Mouse (Mus musculus) stomach, postnatal 0 days (tissue): ENCODE results near the gene Clstn1. TPM values are rescaled to one million over a fixed set of nuclear protein-coding genes. Genes with fewer than 3 reads are reported as not detected.
A peak's percentile ranks its signal among the peaks of the same experiment; 100 is the strongest.

Source experiments
- ATAC-seq: fragments of 200-750 bp; cut with Nextera tagmentation; 2 replicates; pipeline ENCODE4 v1.8.0; 2017; ENCODE audit not compliant: low FRiP score, low TSS enrichment
- DNase-seq: peaks from one replicate; pipeline ENCODE4 v3.0.0-alpha.2; 2016; ENCODE audit warnings: low spot score
- H3K27ac ChIP-seq: fragments of 300-500 bp; sonication (generic); replicated peaks from 2 replicates; pipeline ENCODE4 v1.5.1; 2014; ENCODE audit warnings: mild to moderate bottlenecking, control low read depth
- H3K27me3 ChIP-seq: fragments of 300-500 bp; sonication (generic); 2 replicates; pipeline ENCODE4 v1.6.1; 2014; ENCODE audit warnings: low read length; ENCODE audit not compliant: control insufficient read depth, insufficient read depth
- H3K36me3 ChIP-seq: fragments of 300-500 bp; sonication (generic); 2 replicates; pipeline ENCODE4 v1.6.1; 2014; ENCODE audit warnings: low read length, mixed read lengths; ENCODE audit not compliant: control insufficient read depth, insufficient read depth
- H3K4me1 ChIP-seq: fragments of 300-500 bp; sonication (generic); replicated peaks from 2 replicates; pipeline ENCODE4 v1.6.1; 2014; ENCODE audit warnings: antibody characterized with exemption; ENCODE audit not compliant: control insufficient read depth, insufficient read depth
- H3K4me2 ChIP-seq: fragments of 300-500 bp; sonication (generic); replicated peaks from 2 replicates; pipeline ENCODE4 v1.6.1; 2014; ENCODE audit warnings: low read depth, mild to moderate bottlenecking, control low read depth, moderate library complexity
- H3K4me3 ChIP-seq: fragments of 300-500 bp; sonication (generic); 2 replicates; pipeline ENCODE4 v1.5.1; 2014; ENCODE audit warnings: low read depth, low read length, control low read depth
- H3K9ac ChIP-seq: fragments of 300-500 bp; sonication (generic); 2 replicates; pipeline ENCODE4 v1.6.1; 2014; ENCODE audit warnings: mild to moderate bottlenecking, low read length, control low read depth, mixed read lengths
- H3K9me3 ChIP-seq: fragments of 300-500 bp; sonication (generic); 2 replicates; pipeline ENCODE4 v1.6.1; 2016; ENCODE audit warnings: low read length; ENCODE audit not compliant: control insufficient read depth
- CTCF ChIP-seq: IDR thresholded peaks from 2 replicates; pipeline ENCODE4 v1.5.1; 2016; ENCODE audit warnings: antibody characterized with exemption, low read depth, mild to moderate bottlenecking, moderate library complexity
- EP300 ChIP-seq: optimal IDR thresholded peaks from 2 replicates; pipeline ENCODE3; 2016; ENCODE audit warnings: antibody characterized with exemption
- WGBS: fragments of 180-500 bp; shearing (Covaris S2); extraction: QIAGEN DNeasy Blood & Tissue Kit; methylation state at CpG from one replicate; pipeline ENCODE4 v1.1.7; 2014; 5-methylcytosine and 5-hydroxymethylcytosine counted together
- polyA plus RNA-seq: library from polyadenylated mRNA; unstranded; fragments of >200 nt; fragmentation: Nextera tagmentation; extraction: Ambion mirVana; gene quantifications from 2 replicates; pipeline ENCODE4 v1.2.1, GENCODE M21; 2015

Gene Clstn1
- polyA plus RNA-seq, 1 experiment from 2014 or later, result 28.6 TPM

DNA sequence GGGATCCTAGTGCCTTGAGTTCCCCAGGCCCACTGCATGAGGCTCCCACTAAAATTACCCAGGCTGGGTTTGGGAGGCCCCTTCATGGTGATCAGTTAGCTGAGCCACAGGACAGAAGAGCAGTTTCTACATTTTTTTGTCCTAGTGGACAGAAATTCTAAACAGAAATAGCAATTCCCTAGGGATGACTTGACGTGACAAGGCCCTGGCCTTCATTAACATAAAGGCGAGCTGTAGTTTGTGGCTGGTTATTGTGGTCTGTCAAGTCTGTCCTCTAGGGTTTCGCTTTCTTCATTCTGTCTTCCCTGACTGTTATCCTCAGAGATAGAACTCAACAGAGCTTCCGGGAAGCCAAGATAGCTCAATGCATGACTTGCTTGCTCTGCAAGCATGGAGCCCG is 55.7 kb downstream of the Clstn1 start:
- ATAC-seq (no peak), DNase-seq (no peak)
- Histone ChIP-seq H3K27ac (no peak overlapping the region), H3K9ac (no peak overlapping the region), H3K4me3 (no peak overlapping the region), H3K4me2 (no peak overlapping the region), H3K4me1 (no peaks in the 10 kb centered on the region), H3K36me3 (peaks cover 20% of the 10 kb centered on the region), H3K27me3 (no peaks in the 10 kb centered on the region), H3K9me3 (no peaks in the 10 kb centered on the region)
- TF ChIP-seq CTCF (no peak), EP300 (no peak)
- WGBS, result 88% methylated on average over 5 of the region's 5 CpGs

DNA sequence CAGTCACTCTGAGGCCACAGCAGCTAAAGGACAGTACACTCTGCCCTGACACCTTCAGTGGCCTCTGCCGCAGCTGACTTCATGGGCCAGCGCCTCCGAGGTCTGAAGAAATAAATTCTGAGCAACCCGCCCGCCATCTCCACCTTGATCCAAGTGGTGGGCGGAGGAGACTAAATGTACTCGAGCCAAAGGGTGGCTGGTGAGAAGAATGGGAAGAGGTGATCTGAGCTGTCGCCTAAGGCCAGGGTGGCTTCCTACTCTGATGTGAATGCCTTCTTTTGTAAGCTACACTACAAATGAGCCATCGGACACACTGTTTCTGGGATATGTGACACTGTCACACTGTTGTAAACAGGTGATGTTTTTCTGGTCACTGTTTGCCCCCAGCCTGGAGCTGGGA is 59.5 kb downstream of the Clstn1 start:
- DNase-seq (no peak), ATAC-seq (no peak)
- no peak overlapping the region for H3K27ac ChIP-seq
- TF ChIP-seq CTCF (no peak), EP300 (no peak)
- no peak overlapping the region for H3K4me3 ChIP-seq
- no peaks in the 10 kb centered on the region for H3K4me1 ChIP-seq
- H3K4me2 ChIP-seq, result no peak overlapping the region
- H3K9ac ChIP-seq, result no peak overlapping the region
- H3K27me3 ChIP-seq, result no peaks in the 10 kb centered on the region
- H3K36me3 ChIP-seq, result peaks cover 12% of the 10 kb centered on the region
- no peaks in the 10 kb centered on the region for H3K9me3 ChIP-seq
- WGBS, result 89% methylated on average over 9 of the region's 9 CpGs

DNA sequence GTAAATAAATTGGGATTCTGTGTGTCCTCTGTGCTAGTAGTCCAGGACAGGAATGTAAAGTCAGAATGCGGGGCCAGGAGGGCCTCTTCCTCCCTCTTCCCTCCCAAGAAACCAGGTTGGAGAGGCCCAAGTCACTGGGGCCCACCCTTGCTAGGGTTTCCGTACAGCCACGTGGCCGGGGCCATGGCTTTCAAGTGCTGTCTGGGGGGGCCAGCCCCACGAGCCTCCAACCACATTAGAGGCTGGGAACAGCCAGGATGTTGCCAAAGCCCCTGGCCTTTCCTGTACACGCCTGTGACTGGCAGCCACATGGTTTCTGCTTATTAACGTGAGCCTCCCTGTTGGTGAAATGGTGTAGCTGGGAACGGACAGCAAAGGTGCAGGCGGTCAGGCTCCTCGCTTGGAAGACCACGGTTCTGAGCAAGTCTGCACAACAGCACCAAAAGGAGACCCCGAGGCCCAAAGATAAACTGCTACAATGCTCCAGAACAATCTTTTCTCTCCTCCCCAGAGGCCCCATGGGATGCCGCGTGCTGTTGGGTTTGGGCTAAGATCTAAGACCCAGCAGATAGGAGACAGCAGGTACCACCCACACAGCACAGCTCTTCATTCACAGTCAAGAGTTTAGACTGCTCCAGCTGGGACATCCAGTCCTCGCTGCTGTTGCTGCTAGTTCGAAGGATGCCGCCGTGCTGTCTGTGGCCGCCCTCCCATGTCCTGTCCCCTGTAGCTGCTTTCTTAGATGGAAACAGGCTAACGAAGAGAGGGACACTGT is 62.0 kb downstream of the Clstn1 start:
- H3K4me2 ChIP-seq, result no peak overlapping the region
- H3K36me3 ChIP-seq, result peaks cover 6% of the 10 kb centered on the region
- no peak overlapping the region for H3K27ac ChIP-seq
- H3K9me3 ChIP-seq, result no peaks in the 10 kb centered on the region
- H3K4me3 ChIP-seq, result no peak overlapping the region
- no peak overlapping the region for H3K9ac ChIP-seq
- H3K4me1 ChIP-seq, result no peaks in the 10 kb centered on the region
- no peaks in the 10 kb centered on the region for H3K27me3 ChIP-seq
- WGBS, result 75% methylated on average over 20 of the region's 20 CpGs
- ATAC-seq (no peak), DNase-seq (no peak)
- TF ChIP-seq CTCF, result no peak
- no peak for TF ChIP-seq EP300

DNA sequence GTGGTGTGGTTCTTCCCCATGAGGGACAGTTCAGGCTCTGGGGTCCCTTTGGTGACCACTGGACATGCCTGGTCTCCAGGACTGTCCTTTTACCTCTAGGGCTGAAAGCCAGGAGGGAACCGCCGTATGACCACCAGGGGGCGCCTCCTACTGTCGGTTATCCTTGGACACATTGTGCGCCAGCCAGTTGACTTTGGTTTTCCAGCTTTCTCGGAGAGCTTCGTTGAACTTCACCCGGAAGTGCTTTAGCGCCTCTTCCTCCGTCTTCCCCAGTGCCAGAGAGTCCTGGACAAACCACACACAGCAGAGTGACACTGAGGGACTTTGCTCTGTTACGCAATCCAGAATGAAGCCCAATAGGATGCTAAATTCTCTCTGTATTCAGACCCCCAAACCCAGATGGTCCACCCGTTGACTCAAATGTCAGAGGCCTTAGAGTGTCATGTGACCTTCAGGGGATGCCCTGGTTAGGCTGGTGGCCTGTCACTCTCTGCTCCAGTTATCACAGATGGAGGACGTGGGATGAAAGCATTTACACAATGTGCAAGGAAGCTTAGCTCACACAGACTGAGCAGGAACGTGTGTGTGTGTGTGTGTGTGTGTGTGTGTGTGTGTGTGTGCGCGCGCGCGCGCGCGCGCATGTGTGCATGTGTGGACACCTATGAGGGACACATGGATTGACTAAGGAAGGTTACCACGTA is 64.4 kb downstream of the Clstn1 start:
- Histone ChIP-seq H3K27me3 (no peaks in the 10 kb centered on the region), H3K9me3 (no peaks in the 10 kb centered on the region), H3K4me1 (no peaks in the 10 kb centered on the region), H3K36me3 (no peaks in the 10 kb centered on the region; the same call in 1 of the 2 replicates), H3K9ac (no peak overlapping the region), H3K27ac (no peak overlapping the region), H3K4me3 (no peak overlapping the region), H3K4me2 (no peak overlapping the region)
- DNase-seq (peak; percentile 75), ATAC-seq (peak; percentile 39; the same call in 1 of the 2 replicates)
- TF ChIP-seq EP300 (no peak), CTCF (peak; percentile 85)
- 66% methylated on average over 24 of the region's 24 CpGs for WGBS

DNA sequence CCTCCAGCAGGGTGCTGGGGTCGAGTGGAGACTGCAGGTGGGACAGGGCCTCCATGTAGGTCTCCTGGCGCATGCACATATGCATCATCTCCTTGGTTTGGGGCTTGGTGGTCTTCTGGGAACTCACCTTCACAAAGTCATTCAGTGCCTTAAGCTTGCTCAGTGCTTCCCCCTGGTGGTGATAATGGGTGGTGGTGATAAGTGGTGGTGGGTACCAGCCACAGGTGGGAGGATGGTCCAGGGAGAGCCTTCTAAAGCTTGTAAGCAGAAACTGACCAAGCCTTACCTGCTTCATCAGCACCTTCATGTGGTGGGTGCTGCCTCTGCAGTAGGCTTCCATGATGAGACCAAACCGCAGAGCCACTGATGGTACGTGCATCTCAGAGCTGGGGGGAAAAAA is 68.0 kb downstream of the Clstn1 start:
- H3K4me2 ChIP-seq, result no peak overlapping the region
- H3K9me3 ChIP-seq, result no peaks in the 10 kb centered on the region
- TF ChIP-seq EP300 (no peak), CTCF (peak; percentile 82)
- H3K9ac ChIP-seq, result no peak overlapping the region
- 87% methylated on average over 4 of the region's 4 CpGs for WGBS
- no peak overlapping the region for H3K4me3 ChIP-seq
- H3K4me1 ChIP-seq, result no peaks in the 10 kb centered on the region
- H3K27me3 ChIP-seq, result no peaks in the 10 kb centered on the region
- H3K27ac ChIP-seq, result no peak overlapping the region
- ATAC-seq (no peak), DNase-seq (no peak)
- H3K36me3 ChIP-seq, result no peaks in the 10 kb centered on the region

DNA sequence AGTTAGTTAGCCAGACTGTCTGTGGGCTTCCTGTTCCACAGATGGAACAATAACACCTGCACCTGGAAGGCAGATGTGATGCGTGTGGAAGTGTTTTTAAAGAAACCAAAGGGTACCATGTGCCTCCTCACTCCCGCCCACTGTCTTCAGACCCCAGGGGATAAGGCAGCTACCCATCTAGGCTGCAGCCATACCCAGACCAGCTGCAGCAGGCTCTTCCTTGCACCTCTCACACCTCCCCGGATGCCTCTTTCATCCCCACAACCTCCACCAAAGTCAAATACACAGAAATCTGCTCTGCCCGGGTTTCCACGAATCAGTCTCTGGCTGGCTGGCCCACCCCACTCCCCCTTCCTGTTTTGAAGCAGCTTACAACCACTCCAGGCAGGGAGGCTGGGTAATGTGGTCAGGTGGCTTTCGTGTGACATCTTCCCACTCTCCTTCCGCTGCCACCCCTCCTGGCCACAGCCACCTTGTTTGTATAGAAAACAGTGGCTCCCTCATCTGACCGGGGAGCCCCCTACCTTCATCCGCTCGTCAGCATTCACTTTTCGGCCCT is 71.7 kb downstream of the Clstn1 start:
- ATAC-seq, result no peak
- H3K27me3 ChIP-seq, result no peaks in the 10 kb centered on the region
- H3K9ac ChIP-seq, result no peak overlapping the region
- H3K4me2 ChIP-seq, result no peak overlapping the region
- no peak for DNase-seq
- H3K27ac ChIP-seq, result no peak overlapping the region
- H3K9me3 ChIP-seq, result no peaks in the 10 kb centered on the region
- TF ChIP-seq CTCF, result no peak
- no peak for TF ChIP-seq EP300
- no peaks in the 10 kb centered on the region for H3K36me3 ChIP-seq
- 64% methylated on average over 11 of the region's 11 CpGs for WGBS
- no peak overlapping the region for H3K4me3 ChIP-seq
- H3K4me1 ChIP-seq, result no peaks in the 10 kb centered on the region
